Mouse (Mus musculus): ENCODE data around the gene Mypn.

DNA sequence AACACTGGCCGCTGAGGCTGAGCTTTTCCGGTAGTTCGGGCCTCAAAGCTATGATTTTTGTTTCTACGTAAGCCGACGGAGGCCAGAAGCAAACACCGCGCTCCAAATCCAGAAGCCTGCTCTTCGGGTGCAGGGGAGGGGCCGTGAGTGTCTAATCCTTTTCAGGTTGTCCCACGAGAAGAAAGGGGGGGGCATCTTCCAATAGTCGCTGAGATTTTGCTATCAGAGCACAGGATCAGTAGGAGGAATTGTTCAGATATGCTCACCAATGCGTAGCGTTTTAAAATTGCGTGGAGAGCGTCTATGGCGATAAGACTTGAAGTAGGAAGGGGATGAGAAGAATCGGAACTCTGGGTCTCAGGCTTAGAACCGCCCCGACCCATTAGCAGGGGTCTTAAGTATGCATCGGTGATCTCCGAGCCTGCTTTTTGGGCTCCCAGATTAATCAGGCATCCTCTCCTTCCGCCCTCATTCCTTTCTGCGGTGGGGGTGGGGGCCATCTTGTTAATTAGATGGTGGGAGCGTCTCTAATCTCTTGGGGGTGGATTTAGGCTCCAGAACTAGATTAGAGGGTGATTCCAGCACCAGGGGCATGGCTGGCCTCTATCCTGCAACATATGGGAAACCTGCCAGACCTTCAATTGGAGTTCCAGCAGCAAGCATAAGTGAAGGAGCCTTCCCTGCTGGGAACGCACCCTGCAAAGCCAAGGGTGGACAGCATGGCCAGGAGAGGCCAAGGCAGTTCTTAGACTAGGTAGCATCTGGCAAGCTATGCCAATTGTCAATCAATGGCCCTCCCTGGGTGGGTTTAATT lies 113.8 kb downstream of the Mypn start:
- no peak for TF ChIP-seq CTCF (IDR thresholded peaks at IDR 0.05; ENCODE audit: low read depth)
- TF ChIP-seq EP300 (IDR thresholded peaks at IDR 0.05; ENCODE audit: low read depth), result no peak
